Mouse (Mus musculus) kidney, adult 2 months (tissue): Measurements from ENCODE around the gene Bloc1s6.

Experiments
- CTCF ChIP-seq: fragments of 200-500 bp; conservative IDR thresholded peaks from 2 replicates; pipeline ENCODE4 v1.5.1; 2011; ENCODE audit warnings: low read depth, mild to moderate bottlenecking, control low read depth, low read length, moderate library complexity, mixed read lengths; ENCODE audit not compliant: insufficient read depth, insufficient read length
- POLR2A ChIP-seq: fragments of 200-500 bp; IDR thresholded peaks from one replicate; pipeline ENCODE4 v1.6.1; 2011; ENCODE audit warnings: low read depth, low read length, control low read depth

GRCm38 (mm10) chr2:122784701-122785100 is 46.4 kb downstream of the Bloc1s6 start:
- TF ChIP-seq POLR2A = no peak
- no peak for TF ChIP-seq CTCF
